Mouse (Mus musculus) CD4-positive helper T cell, adult 2 months (primary cell): ENCODE results near the gene Ift122.
A peak's percentile ranks its signal among the peaks of the same experiment; 100 is the strongest.
"Not testable (repeated sequence)": the region's sequence is repeated elsewhere in the genome, so short reads cannot be mapped to it uniquely, and the experiment has no call there.

ENCODE experiments used
- DNase-seq: peaks from one replicate; pipeline ENCODE4 v3.0.0-alpha.2; 2012; ENCODE audit warnings: low read depth, missing footprints, low spot score

The Ift122 gene

DNA sequence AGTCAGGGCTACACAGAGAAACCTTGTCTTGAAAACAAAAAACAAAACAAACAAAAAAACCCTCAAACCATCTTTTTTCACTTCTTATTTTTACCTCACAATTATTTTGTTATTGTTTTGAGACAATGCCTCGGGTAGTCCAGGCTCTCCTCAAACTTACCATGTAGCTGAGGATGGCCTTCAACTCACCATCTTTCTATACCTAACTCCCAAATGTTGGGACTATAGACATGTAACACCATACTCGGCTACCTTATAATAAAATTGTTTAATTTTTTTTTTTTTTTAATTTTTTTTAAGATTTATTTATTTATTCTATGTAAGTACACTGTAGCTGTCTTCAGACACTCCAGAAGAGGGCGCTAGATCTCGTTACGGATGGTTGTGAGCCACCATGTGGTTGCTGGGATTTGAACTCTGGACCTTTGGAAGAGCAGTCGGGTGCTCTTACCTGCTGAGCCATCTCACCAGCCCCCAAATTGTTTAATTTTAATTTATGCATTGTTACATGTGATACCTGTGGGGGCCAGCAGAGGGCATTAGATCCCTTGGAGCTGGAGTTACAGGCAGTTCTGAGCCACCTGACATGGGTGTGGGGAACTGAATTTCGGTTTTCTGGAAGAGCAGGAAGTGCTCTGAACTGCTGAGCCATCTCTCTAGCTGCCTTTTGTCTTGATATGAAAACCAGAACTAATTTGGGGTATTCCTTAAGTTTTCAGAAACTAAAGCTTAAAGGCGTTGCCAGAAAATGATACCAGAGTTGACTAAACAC, 6.4 kb upstream of the Ift122 start:
- DNase-seq, result peak; percentile 77

DNA sequence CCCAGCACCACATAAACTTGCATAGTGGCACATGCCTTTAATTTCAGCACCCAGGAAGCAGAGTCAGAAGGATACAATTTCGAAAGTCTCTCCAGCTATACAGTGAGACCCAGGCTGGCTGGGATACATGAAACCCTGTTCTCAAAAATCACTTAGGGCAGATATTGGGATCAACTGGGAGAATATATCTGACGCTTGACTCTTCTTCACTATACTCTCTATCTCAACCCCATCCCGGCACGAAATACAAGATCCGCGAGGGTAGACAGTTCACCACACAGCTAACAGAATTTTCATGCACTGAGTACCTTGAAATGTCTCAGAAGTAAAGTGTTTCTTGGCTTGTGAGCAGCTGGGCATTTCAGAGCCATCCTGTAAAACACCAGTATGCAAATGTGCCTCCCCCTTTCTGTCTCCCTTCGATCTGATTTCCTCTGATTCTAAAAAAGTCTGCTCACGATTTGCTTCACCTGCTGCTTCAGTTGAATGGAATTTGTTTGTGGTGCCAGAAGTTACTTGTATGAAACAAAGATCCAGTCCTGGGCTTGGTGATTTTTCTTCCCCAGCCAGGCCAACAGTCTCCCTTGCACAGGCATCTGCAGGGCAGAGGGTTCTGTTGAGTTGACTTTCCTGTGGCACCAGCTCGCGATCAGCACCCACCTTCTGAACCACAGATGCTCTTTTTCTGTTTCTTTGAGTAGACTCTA, 4.5 kb upstream of the Ift122 start:
- DNase-seq, result no peak

DNA sequence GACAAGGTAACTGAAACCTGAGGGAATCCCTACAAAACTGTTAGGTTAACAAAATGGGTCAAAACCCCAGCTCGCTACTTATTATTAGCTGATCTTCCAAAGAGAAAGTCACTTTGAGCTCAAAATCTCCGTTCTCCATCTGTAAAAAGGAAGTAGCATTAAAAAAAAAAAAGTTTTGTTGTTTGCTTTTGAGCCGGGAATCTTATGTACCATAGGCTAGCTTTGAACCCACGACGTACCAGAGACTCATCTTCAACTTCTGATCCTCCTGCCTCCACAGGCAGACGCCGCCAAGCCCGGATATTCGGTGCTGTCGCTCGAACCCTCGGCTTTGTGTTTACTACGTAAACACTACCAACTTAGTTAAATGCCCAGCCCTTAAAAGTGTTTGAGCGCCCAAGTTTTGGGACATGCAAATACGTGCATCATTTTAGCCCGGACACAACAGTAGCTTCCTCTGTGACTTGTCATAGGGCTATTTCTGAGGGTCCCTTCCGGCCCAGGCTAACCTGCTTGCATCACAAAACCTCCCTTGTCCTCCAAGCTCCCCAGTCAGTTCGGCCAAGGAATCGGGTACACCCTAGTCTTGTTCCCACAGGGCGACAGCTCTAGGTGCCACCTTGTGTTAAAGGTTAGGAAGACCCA, 702 bp upstream of the Ift122 start:
- no peak for DNase-seq

GRCm38 (mm10) chr6:115853985-115854384, 715 bp downstream of the Ift122 start:
- no peak for DNase-seq

DNA sequence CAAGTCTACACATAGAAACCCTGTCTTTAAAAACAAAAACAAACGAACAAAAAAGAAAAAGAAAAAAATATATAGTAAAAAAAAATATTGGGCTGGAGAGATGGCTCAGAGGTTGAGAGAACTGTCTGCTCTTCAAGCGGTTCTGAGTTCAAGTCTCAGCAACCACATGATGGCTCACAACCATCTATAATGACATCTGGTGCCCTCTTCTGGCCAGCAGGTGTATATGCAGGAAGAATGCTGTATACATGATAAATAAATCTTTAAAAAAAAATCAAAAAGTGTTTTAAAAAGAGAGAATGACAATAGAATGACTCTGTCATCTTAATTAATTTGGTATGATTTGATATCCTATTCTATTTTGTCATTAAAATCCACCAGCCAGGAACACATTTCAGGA, 1.2 kb downstream of the Ift122 start:
- DNase-seq, result peak; percentile 57

GRCm38 (mm10) chr6:115855733-115856360, 2.6 kb downstream of the Ift122 start:
- DNase-seq, result no peak

DNA sequence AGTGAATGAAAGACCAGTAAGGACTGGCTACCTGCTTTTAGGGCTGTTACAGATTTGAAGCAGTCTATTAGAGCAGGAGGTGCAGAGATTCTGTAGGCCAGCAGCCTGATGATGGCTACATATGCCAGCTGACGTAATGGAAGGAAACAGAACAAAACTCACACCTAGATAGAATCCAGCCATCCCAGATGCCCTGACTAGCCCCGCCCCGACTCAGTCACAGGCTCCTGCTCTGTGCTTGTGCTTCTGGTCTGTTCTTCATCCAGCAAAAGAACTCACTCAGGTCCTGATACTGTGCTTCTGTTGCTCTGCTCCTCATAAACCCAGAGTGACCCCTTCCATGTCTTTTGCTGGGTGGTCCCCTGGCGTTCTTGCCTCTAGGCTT, 3.1 kb downstream of the Ift122 start:
- no peak for DNase-seq

- no peak for DNase-seq
Measured at GRCm38 (mm10) chr6:115859258-115859657, 6.0 kb downstream of the Ift122 start.

DNA sequence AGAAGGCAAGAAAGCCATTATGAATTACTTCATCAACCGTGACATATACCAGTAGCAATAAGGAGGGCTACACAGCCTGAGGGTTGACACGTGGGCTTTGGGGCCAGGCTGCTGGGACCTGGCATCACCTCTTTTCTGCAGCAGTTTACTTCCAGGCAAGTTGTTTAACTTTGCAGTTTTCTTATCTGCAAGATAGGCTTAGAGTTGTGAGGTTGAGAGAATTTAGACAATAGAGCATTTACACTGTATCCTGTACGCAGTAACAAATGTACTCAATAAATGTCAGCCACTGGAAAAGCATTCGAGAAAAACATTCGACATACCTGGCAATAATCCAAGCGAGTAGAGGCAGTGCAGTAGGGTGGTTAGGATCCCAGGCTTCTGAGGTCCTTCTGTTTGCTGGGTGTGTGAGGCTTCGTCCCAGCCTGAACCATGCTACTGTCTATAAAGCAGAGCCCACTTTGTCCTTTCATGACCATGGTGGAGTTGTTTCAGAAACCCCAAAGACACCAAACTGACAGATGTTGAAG, 6.8 kb downstream of the Ift122 start:
- no peak for DNase-seq

GRCm38 (mm10) chr6:115863340-115863841, 10.1 kb downstream of the Ift122 start:
- DNase-seq, result no peak

DNA sequence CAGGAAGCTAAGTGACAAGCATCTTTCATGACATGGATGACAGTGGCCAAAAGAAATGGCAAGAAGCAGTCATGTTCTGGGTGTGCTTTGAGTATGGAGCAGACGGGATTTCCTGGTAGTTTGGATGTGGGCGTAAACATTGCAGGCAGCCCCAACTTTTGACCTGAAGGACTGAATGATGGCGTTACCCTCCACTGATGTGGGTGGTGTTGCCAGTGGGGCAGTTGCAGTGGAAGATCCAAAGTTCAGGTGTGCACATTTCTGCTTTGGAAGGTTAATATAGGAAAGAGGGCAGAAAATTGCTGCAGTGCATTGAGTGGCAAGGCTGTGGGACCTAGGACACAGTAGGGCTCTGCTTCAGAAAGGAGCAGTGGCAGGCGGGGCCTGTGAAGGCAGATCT, 12.0 kb downstream of the Ift122 start:
- no peak for DNase-seq

DNA sequence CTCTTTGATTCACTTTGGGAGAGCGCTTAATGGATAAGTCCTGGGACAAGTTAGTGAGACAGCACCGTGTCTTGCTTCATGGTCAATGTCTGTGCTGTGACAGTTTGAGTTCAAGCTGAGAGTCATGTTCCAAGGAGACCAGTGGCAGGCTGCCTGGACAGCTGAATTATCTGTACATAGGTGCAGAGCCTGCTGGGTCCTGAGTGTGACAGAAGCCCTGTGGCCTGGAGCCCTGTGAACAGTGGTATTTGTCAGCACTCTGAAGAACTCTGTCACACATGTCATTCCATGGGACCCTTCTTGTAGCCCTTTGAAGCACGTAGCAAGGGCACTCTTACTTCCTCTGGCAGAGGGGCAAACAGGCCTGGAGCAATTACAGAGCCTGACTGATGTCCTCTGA, 13.9 kb downstream of the Ift122 start:
- DNase-seq, result not testable (repeated sequence)

GRCm38 (mm10) chr6:115871318-115871717, 18.0 kb downstream of the Ift122 start:
- DNase-seq, result not testable (repeated sequence)

DNA sequence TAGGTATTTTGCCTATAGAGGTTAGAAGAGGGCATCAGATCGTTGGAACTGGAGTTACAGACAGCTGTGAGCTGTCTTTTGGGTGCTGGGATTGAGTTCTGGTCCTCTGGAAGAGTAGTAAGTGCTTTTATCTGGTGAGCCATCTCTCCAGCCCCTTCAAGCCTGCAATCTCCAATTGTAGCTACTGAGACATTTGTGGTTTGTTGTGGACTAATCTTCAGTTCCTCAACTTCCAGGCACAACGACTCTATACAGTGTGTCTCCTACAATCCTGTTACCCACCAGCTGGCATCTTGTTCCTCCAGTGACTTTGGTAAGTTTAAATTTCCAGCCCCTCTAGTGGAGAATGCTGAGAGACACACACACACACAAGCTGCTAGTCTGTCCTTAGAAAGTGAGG, 24.0 kb downstream of the Ift122 start:
- no peak for DNase-seq

- DNase-seq, result no peak
Measured at GRCm38 (mm10) chr6:115878694-115879093, 25.4 kb downstream of the Ift122 start.

- DNase-seq, result no peak
Measured at GRCm38 (mm10) chr6:115879736-115880135, 26.5 kb downstream of the Ift122 start.

GRCm38 (mm10) chr6:115880751-115881150, 27.5 kb downstream of the Ift122 start:
- DNase-seq, result no peak

GRCm38 (mm10) chr6:115884018-115884417, 30.7 kb downstream of the Ift122 start:
- no peak for DNase-seq

- DNase-seq, result no peak
Measured at GRCm38 (mm10) chr6:115886894-115887293, 33.6 kb downstream of the Ift122 start.

DNA sequence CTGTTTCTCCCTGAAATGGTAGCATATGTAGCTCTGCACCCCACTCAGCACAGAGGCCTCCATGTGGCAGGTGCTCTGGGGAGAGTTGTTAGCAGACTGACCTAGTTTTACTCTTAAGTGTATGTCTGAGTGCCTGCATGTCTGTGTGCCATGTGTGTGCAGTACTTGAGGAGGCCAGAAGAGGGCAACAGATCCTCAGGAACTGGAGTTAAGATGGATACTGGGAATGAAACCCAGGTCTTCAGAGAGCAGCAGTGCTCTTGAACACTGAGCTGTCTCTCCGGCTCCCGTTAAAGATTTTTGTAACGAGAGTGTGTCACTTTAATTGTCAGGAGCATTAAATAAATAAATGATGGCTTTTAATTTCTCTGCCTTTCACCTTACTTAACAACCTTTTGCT, 35.0 kb downstream of the Ift122 start:
- no peak for DNase-seq

DNA sequence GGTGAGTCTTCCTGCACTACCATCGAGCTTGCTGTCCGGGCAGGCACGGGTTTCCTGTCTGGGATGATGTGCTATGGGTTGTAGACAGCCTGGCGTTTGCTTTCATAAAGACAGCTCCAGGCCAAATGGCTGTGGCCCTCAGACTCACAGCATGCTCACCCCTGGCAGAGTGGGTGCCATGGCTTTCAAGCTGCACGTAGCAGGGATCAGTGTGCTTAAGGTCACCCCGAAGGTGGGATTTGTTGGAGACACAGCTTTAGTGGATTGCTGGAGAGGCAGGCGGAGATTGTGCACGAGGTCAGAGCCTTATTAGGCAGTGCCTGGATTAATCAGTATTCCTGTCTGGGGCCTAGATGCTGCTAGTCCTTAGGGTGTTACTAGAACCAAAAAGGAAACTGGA, 37.3 kb downstream of the Ift122 start:
- DNase-seq, result no peak

DNA sequence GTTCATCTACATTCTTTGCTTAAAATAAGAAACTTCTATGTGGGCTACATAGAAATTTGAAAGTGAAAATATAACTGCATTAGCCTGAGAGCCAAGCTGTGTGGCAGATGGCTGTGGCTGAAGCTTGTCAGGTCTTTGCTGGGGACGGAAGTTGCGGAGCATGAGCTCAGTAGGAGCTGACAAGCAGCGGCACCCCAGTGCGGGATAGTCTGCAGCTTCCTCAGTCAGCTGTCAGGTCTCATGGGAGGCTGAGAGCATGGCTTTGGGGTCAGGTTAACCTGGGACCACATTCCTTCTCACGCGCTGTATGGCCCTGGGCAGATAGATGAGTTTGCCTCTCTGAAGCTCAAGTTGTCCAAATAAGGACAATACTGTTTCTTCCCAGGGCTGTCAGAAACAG, 37.8 kb downstream of the Ift122 start:
- no peak for DNase-seq
